Mouse (Mus musculus) heart, adult 11 months (tissue): ENCODE measurements around the gene Sh3rf1.
A peak's percentile ranks its signal among the peaks of the same experiment; 100 is the strongest.

Experiments
- DNase-seq: peaks from one replicate; pipeline ENCODE4 v3.0.0; 2022

Sh3rf1 gene

DNA sequence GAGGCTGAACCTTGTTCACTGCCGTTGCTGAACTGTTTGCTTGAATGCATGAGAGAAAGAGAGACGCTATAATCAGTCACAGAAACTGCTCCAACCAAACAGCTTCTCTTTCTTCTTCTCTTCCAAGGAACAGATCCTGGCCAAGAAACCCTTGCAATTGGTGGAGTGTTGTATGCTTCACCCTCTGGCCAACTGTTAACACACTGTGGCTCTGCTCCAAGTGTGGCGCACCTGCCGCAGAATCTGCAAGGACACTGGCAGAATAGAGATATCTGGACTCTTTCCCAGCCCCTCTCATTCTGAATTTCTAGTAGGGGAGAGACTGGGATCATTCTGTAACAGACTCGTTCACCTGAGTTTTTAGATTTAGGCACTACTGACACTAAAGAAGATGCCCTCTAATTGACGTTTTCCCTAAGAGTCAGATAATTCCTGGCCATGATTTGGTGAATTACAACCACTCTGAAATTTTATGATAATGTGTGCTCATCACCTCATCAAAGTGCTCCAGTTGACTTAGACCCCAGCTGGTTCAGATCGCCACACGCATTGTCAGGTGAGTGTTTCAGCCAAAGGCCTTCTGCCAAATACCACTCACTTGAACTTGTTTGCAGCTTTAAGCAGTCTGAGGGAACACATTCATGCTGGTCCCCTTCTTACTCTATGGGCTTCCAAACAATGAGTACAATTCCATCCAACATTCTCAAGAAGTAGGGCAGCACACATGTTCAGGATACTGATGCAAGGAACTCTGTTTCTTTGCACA, 204.4 kb downstream of the Sh3rf1 start:
- no peak for DNase-seq

DNA sequence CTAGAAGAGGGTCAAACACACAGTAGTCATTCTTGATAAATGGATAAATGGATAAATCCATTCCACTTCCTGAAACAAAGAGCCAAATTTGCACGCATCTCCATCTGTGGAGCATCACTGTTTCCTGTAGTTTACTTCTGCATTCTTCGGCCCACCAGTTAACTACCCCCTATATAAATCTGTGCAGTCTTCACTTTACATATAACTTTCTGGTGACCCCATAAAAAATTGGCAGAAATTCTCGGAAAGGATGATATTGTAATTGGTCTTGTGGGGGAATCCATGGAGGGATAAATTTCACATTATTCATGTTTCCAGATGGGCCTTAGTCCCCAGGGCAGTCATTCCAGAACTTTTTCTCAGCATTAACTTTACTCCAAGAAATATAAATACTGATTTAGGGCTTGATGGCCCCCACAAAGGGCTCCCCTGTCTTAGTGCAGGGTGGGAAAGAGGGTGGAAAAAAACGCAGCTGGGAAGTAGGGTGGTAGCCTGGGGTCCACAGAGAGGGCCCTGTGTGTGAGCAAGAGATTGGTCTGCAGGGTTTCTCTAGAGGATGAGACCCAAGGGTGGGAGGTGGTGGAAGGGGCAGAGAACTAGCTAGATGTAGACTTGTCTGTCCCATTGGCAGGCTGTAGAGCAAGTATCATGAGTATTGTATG, 205.3 kb downstream of the Sh3rf1 start:
- DNase-seq: no peak

DNA sequence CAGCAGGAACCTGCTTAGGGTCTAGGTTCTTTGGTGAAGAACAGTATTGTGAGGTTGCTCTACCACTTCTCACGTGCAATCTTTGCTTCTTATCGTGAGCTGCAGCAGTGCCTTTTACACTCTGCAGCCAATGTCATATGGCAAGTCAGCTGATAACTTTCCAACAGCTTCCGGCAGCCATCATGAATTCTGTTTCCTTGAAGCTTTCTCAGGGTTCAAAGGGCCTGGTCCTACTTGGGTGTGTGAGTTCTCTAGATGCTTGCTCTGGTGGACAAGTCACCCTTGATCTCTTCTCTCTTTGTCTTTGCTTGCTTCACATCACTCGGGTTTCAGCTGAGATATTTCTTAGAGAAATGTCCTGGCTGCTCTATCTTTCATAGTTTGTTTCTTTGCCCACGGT, 211.8 kb downstream of the Sh3rf1 start:
- DNase-seq: peak; percentile 75

GRCm38 (mm10) chr8:61436147-61436546, 212.5 kb downstream of the Sh3rf1 start:
- peak; percentile 57 for DNase-seq

DNA sequence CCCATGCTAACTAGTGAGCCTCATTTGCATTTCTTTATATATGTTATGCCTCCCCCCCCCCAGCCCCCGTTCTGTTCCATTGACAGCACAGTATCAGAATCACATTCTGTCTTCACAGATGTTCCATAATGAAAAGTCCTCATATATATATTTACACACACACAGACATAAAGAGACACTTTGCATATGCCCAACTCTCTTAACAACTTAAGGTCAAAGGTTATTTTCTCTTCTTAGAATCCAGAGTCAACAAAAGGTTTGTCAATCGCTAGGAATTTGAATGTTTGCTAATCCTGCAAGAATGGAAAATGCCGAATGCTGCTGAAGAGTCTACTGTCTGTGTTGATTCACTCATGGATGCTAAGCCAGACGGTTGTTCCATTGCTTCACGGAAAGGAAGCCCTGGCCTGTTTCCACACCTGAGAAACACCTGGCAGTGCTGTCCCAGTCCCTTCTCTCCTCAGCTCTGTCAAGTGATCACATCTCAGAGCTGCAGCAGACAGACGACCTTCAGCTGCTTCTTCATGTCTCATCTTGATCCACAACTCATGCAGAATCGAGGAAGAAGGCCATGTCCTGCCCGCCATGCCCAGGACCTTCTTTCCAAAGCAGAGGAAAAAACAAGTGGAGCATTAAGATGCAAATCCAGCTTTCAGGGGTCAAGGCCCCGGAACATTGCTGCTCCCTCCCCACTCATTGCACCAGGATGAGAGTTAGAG, 213.1 kb downstream of the Sh3rf1 start:
- peak; percentile 35 for DNase-seq

GRCm38 (mm10) chr8:61437305-61437605, 213.6 kb downstream of the Sh3rf1 start:
- no peak for DNase-seq

DNA sequence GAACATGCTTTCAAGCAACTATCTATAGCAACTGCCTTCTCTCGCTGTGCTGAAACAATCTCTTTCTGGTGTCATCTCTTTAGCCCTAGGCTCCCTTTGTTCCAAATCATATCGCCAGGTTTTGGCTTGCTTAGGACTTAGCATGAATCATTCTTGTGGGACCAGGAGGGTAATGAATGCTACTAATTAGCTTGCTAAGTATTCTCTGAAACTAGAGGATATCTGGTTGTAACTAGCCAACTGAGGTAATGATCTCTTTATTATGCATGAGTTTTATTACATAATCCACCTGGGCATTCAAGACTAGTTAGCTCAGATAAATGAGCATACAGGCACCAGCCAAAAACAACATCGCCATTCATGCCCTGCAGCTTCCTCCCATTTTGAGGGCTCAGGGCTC, 219.3 kb downstream of the Sh3rf1 start:
- DNase-seq: peak; percentile 27

DNA sequence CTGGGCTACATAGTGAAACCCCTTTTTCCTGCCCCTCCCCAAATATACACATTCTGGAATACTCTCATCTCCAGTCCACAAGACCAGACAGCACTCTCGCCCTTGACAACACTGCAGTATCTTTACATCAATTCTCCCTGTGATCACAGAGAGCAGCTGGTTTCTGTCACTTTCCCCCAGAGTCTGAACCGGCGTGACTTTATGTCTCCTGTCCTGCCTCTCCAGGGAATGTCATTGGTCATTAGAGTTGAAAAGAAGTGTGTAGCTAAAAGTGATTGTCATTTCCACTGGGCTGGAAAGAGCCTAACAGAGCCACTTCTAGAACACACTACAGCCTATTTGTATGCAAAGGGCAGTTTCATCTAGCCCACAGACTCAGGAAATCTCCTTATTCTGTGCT, 220.7 kb downstream of the Sh3rf1 start:
- peak; percentile 64 for DNase-seq
